ENCODE assay signal across 8 mouse cellular contexts in the genomic region with DNA sequence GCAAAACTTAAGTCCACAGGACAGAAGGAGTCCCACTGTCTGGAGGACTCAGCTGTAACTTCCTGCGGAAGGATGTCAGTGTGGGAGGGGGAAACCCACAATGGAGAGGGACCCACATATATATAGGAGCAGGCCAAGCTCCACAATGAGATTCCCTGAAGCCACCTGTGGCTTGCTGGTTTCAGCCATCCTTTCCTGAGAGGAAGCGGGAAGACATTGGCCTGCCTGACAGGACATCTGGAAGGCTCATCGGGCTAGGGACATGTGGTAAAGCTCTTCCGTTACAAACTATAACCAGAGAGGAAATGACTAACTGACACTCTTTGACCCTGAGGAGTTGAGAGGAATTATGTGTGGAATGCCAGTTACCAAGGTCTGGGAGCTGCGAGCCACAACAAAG. TPM values are rescaled to one million over a fixed set of nuclear protein-coding genes. Genes with fewer than 3 reads are reported as not detected.
A peak's percentile ranks its signal among the peaks of the same experiment; 100 is the strongest.
DNase-seq lines count a peak whose midpoint lies in the region; ATAC-seq lines count a peak whose summit lies in the region.

No protein-coding gene starts in this region.

- 37% methylated on average over 5 of the region's 5 CpGs for whole genome bisulfite sequencing in embryonic facial prominence, embryonic 11.5 days

- no peak overlapping the region for H3K4me3 ChIP-seq in embryonic facial prominence, embryonic 11.5 days (ENCODE audit: low read depth, low read length)

- H3K4me1 ChIP-seq in embryonic facial prominence, embryonic 11.5 days (ENCODE audit: control insufficient read depth, insufficient read depth, low read length), result 0 out of 2 replicates have a peak, but pooled peaks cover 5% of the 10 kb centered on the region

- no peak overlapping the region for H3K27ac ChIP-seq in embryonic facial prominence, embryonic 11.5 days (replicated peaks; ENCODE audit: low read depth, low read length)

- intact Hi-C loops in heart, postnatal 36 days (cut with DNase I), result loop anchor here (1.0 kb wide), 2 partner anchors 31 to 49 kb away; no protein-coding TSS in a partner anchor

- no peak overlapping the region for H3K9ac ChIP-seq in embryonic facial prominence, embryonic 11.5 days (replicated peaks; ENCODE audit: low read length)

- no peaks in the 10 kb centered on the region for H3K36me3 ChIP-seq in embryonic facial prominence, embryonic 11.5 days (replicated peaks; ENCODE audit: control insufficient read depth, insufficient read depth, low read depth, low read length)

- H3K4me2 ChIP-seq in embryonic facial prominence, embryonic 11.5 days (ENCODE audit: low read depth, low read length), result no peak overlapping the region

- H3K9me3 ChIP-seq in embryonic facial prominence, embryonic 11.5 days (replicated peaks; ENCODE audit: control insufficient read depth, low read length), result no peaks in the 10 kb centered on the region

- no peaks in the 10 kb centered on the region for H3K27me3 ChIP-seq in embryonic facial prominence, embryonic 11.5 days (ENCODE audit: control insufficient read depth, insufficient read depth, low read length)

- ATAC-seq in embryonic facial prominence, embryonic 11.5 days (replicated peaks; ENCODE audit: insufficient number of reproducible peaks, low FRiP score, low TSS enrichment, low read depth), result no peak

- peak; percentile 23 for DNase-seq in kidney, adult 11 months
- DNase-seq in kidney, adult 18-20 months, result no peak
- DNase-seq in embryonic facial prominence, embryonic 11.5 days (ENCODE audit: low spot score), result peak; percentile 58
- peak; percentile 31 to 37 for DNase-seq in heart, postnatal 36 days
- DNase-seq in naive thymus-derived CD4-positive, alpha-beta T cell, adult 2 months (ENCODE audit: low read depth), result peak; percentile 52
- DNase-seq in cerebellum, adult 9-10 months, result no peak
- no peak for DNase-seq in urinary bladder, postnatal 4 days (ENCODE audit: low spot score in 2 of 2)
- DNase-seq in urinary bladder, postnatal 14 days (ENCODE audit: low spot score), result no peak

RNA-seq across cellular contexts. Expression of a gene that starts 34.8 kb away (rescaled TPM):
- not detected in 2 replicates for polyA plus RNA-seq in embryonic facial prominence, embryonic 11.5 days (2014; fragmentation: Nextera tagmentation; extraction: Ambion mirVana)
- total RNA-seq in heart, postnatal 36 days (2021), result not detected

Comparison
In these comparisons a context has a peak if more than half of its experiments do, and no peak if none do; other contexts are left out.
1. DNase-seq: peak in kidney, adult 11 months (single experiment), embryonic facial prominence, embryonic 11.5 days (single experiment), heart, postnatal 36 days (2 of 2) and naive thymus-derived CD4-positive, alpha-beta T cell, adult 2 months (single experiment); none in kidney, adult 18-20 months (single experiment), cerebellum, adult 9-10 months (single experiment), urinary bladder, postnatal 4 days (0 of 2) and urinary bladder, postnatal 14 days (single experiment).